Mouse (Mus musculus) R1 (cell line): ENCODE measurements around the gene B3gnt7.
A peak's percentile ranks its signal among the peaks of the same experiment; 100 is the strongest.

Source experiments
- DNase-seq: peaks from one replicate; pipeline ENCODE4 v3.0.0-alpha.2; 2018; ENCODE audit warnings: low read depth, low spot score

Gene B3gnt7

GRCm38 (mm10) chr1:86302532-86302931 lies at the start of gene B3gnt7:
Gene B3gnt7, plus strand, starts transcription at chr1:86302832.
- DNase-seq = no peak

- no peak for DNase-seq
Measured at GRCm38 (mm10) chr1:86253410-86253809, 49.2 kb upstream of the B3gnt7 start.

GRCm38 (mm10) chr1:86256311-86256710 lies 46.3 kb upstream of the B3gnt7 start:
- no peak for DNase-seq

- no peak for DNase-seq
Measured at GRCm38 (mm10) chr1:86257228-86257627, 45.4 kb upstream of the B3gnt7 start.

GRCm38 (mm10) chr1:86258171-86258824 lies 44.3 kb upstream of the B3gnt7 start:
- no peak for DNase-seq

GRCm38 (mm10) chr1:86263564-86264339 lies 38.9 kb upstream of the B3gnt7 start:
- no peak for DNase-seq

- no peak for DNase-seq
Measured at GRCm38 (mm10) chr1:86265060-86265459, 37.6 kb upstream of the B3gnt7 start.

GRCm38 (mm10) chr1:86268492-86269189 lies 34.0 kb upstream of the B3gnt7 start:
- DNase-seq = no peak

- DNase-seq = no peak
Measured at GRCm38 (mm10) chr1:86269190-86269508, 33.5 kb upstream of the B3gnt7 start.

GRCm38 (mm10) chr1:86271707-86272106 lies 30.9 kb upstream of the B3gnt7 start:
- DNase-seq = no peak

GRCm38 (mm10) chr1:86277055-86277454 lies 25.6 kb upstream of the B3gnt7 start:
- no peak for DNase-seq

GRCm38 (mm10) chr1:86281781-86282536 lies 20.7 kb upstream of the B3gnt7 start:
- DNase-seq = no peak

- DNase-seq = no peak
Measured at GRCm38 (mm10) chr1:86284101-86284500, 18.5 kb upstream of the B3gnt7 start.

- DNase-seq = no peak
Measured at GRCm38 (mm10) chr1:86285295-86285694, 17.3 kb upstream of the B3gnt7 start.

- no peak for DNase-seq
Measured at GRCm38 (mm10) chr1:86287473-86287872, 15.2 kb upstream of the B3gnt7 start.

- DNase-seq = no peak
Measured at GRCm38 (mm10) chr1:86290452-86290851, 12.2 kb upstream of the B3gnt7 start.

GRCm38 (mm10) chr1:86293091-86293490 lies 9.5 kb upstream of the B3gnt7 start:
- no peak for DNase-seq

GRCm38 (mm10) chr1:86293868-86294267 lies 8.8 kb upstream of the B3gnt7 start:
- DNase-seq = no peak

GRCm38 (mm10) chr1:86294472-86294871 lies 8.2 kb upstream of the B3gnt7 start:
- DNase-seq = peak; percentile 33

GRCm38 (mm10) chr1:86300093-86300492 lies 2.5 kb upstream of the B3gnt7 start:
- peak; percentile 86 for DNase-seq

GRCm38 (mm10) chr1:86300731-86301130 lies 1.9 kb upstream of the B3gnt7 start:
- no peak for DNase-seq
